Mouse (Mus musculus) cerebellum, postnatal 10 days (tissue): ENCODE measurements at regions not wholly inside any gene's neighbourhood (a gene's known extent, or its start where the extent isn't known, plus 50 kb on each side); places are given as distances from the start of the nearest gene placed in this dataset.

Source experiments
- DNase-seq, 2 experiments: peaks; one replicate each; pipeline ENCODE4 v3.0.0; 2021; ENCODE audit warnings: mixed read lengths in 2 of 2

GRCm38 (mm10) chr1:92776353-92776752 is 55.1 kb upstream of the Gpc1 start:
- peak in 1 of 2 experiments; percentile 46 for DNase-seq

- DNase-seq, result no peak
These were observed 55.5 kb upstream of the Gpc1 start for GRCm38 (mm10) chr1:92775908-92776307.

- no peak for DNase-seq
These were observed 56.4 kb upstream of the Gpc1 start for GRCm38 (mm10) chr1:92774743-92775692.

GRCm38 (mm10) chr1:92774006-92774405 is 57.4 kb upstream of the Gpc1 start:
- DNase-seq, result no peak

GRCm38 (mm10) chr1:92772784-92773113 is 58.7 kb upstream of the Gpc1 start:
- DNase-seq, result no peak

- DNase-seq, result peak in 1 of 2 experiments; percentile 21
These were observed 59.2 kb upstream of the Gpc1 start for GRCm38 (mm10) chr1:92772101-92772783.

- peak; percentile 68 to 70 for DNase-seq
These were observed 61.7 kb upstream of the Gpc1 start for GRCm38 (mm10) chr1:92769696-92770095.

- no peak for DNase-seq
These were observed 62.3 kb upstream of the Gpc1 start for GRCm38 (mm10) chr1:92769156-92769555.

GRCm38 (mm10) chr1:92766496-92766895 is 64.9 kb upstream of the Gpc1 start:
- no peak for DNase-seq

- DNase-seq, result peak; percentile 84 to 90
These were observed 76.5 kb upstream of the Gpc1 start for GRCm38 (mm10) chr1:92754793-92755488.

GRCm38 (mm10) chr1:92751700-92752136 is 79.7 kb upstream of the Gpc1 start:
- peak in 1 of 2 experiments; percentile 54 for DNase-seq

GRCm38 (mm10) chr1:92749475-92749874 is 82.0 kb upstream of the Gpc1 start:
- no peak for DNase-seq

- DNase-seq, result no peak
These were observed 86.2 kb upstream of the Gpc1 start for GRCm38 (mm10) chr1:92745284-92745683.

- DNase-seq, result peak; percentile 85 to 90
These were observed 86.8 kb upstream of the Gpc1 start for GRCm38 (mm10) chr1:92744528-92745241.

- peak; percentile 71 to 76 for DNase-seq
These were observed 88.4 kb upstream of the Gpc1 start for GRCm38 (mm10) chr1:92742881-92743621.

- no peak for DNase-seq
These were observed 89.1 kb upstream of the Gpc1 start for GRCm38 (mm10) chr1:92742300-92742699.

GRCm38 (mm10) chr1:92741047-92741446 is 90.4 kb upstream of the Gpc1 start:
- DNase-seq, result no peak

- no peak for DNase-seq
These were observed 89.1 kb upstream of the Otos start for GRCm38 (mm10) chr1:92737600-92738197.

- DNase-seq, result peak in 1 of 2 experiments; percentile 60
These were observed 87.8 kb upstream of the Otos start for GRCm38 (mm10) chr1:92736411-92736810.

GRCm38 (mm10) chr1:92733732-92734131 is 85.1 kb upstream of the Otos start:
- DNase-seq, result peak in 1 of 2 experiments; percentile 54
